Mouse (Mus musculus): Measurements from ENCODE around the gene Lmo3.

GRCm38 (mm10) chr6:138563416-138563815, 18.4 kb downstream of the Lmo3 start:
- TF ChIP-seq CTCF (IDR thresholded peaks at IDR 0.05; ENCODE audit: low read depth, low read length) (no peak), POLR2A (IDR thresholded peaks at IDR 0.05; ENCODE audit: extremely low read depth, insufficient read depth, low read length) (no peak)

Data from liver, adult 2 months (tissue).